Mouse (Mus musculus) adipocyte (in vitro differentiated cells): Measurements from ENCODE around the gene Tmem210.

ENCODE experiments used
- DNase-seq: peaks from one replicate; pipeline ENCODE4 v3.0.0-alpha.2; 2016; ENCODE audit warnings: low spot score

The Tmem210 gene

GRCm38 (mm10) chr2:25297093-25297492, 9.1 kb downstream of the Tmem210 start:
- no peak for DNase-seq

GRCm38 (mm10) chr2:25298046-25298445, 10.1 kb downstream of the Tmem210 start:
- DNase-seq = no peak

GRCm38 (mm10) chr2:25303452-25303851, 15.5 kb downstream of the Tmem210 start:
- no peak for DNase-seq

GRCm38 (mm10) chr2:25303931-25304656, 16.1 kb downstream of the Tmem210 start:
- DNase-seq = no peak

- no peak for DNase-seq
Observed at GRCm38 (mm10) chr2:25304657-25305541, 17.0 kb downstream of the Tmem210 start.

GRCm38 (mm10) chr2:25305587-25306359, 17.8 kb downstream of the Tmem210 start:
- no peak for DNase-seq

GRCm38 (mm10) chr2:25310180-25310579, 22.2 kb downstream of the Tmem210 start:
- DNase-seq = no peak

GRCm38 (mm10) chr2:25310969-25311368, 23.0 kb downstream of the Tmem210 start:
- DNase-seq = no peak

GRCm38 (mm10) chr2:25311491-25311891, 23.5 kb downstream of the Tmem210 start:
- DNase-seq = no peak

GRCm38 (mm10) chr2:25318119-25318966, 30.4 kb downstream of the Tmem210 start:
- DNase-seq = no peak

- DNase-seq = no peak
Observed at GRCm38 (mm10) chr2:25318971-25319773, 31.2 kb downstream of the Tmem210 start, which contains the start of gene Grin1. Grin1 (minus strand) TSS chr2:25319187.

- DNase-seq = no peak
Observed at GRCm38 (mm10) chr2:25320084-25320483, 32.1 kb downstream of the Tmem210 start.

GRCm38 (mm10) chr2:25326036-25326435, 38.1 kb downstream of the Tmem210 start:
- no peak for DNase-seq

- DNase-seq = peak; percentile 32
Observed at GRCm38 (mm10) chr2:25328440-25328839, 40.5 kb downstream of the Tmem210 start.

GRCm38 (mm10) chr2:25331470-25331869, 43.5 kb downstream of the Tmem210 start:
- DNase-seq = peak; percentile 21

GRCm38 (mm10) chr2:25332286-25333160, 44.6 kb downstream of the Tmem210 start, which contains the start of gene Man1b1:
Man1b1 (plus strand) TSS chr2:25332338.
- peak; percentile 99 for DNase-seq

- no peak for DNase-seq
Observed at GRCm38 (mm10) chr2:25333569-25333968, 45.6 kb downstream of the Tmem210 start.

GRCm38 (mm10) chr2:25338303-25338702, 50.4 kb downstream of the Tmem210 start:
- no peak for DNase-seq
